Mouse (Mus musculus) bone marrow macrophage, adult 2 months (primary cell): ENCODE measurements around the gene Six5. TPM values are rescaled to one million over a fixed set of nuclear protein-coding genes. Genes with fewer than 3 reads are reported as not detected.

Experiments used
- H3K27ac ChIP-seq: 2 replicates; pipeline ENCODE4 v1.5.1; 2012; ENCODE audit warnings: low read depth, low read length; ENCODE audit not compliant: insufficient read depth
- H3K4me1 ChIP-seq: 2 replicates; pipeline ENCODE4 v1.6.1; 2012; ENCODE audit warnings: low read length; ENCODE audit not compliant: control insufficient read depth, insufficient read depth
- H3K4me3 ChIP-seq: 2 replicates; pipeline ENCODE4 v1.5.1; 2012; ENCODE audit warnings: mild to moderate bottlenecking, low read length, moderate library complexity; ENCODE audit not compliant: insufficient read depth
- CTCF ChIP-seq: IDR thresholded peaks from 2 replicates; pipeline ENCODE4 v1.5.1; 2012; ENCODE audit warnings: low read depth, mild to moderate bottlenecking, low read length, moderate library complexity
- POLR2A ChIP-seq: IDR thresholded peaks from 2 replicates; pipeline ENCODE4 v1.6.1; 2012; ENCODE audit warnings: mild to moderate bottlenecking, low read depth, low read length, borderline replicate concordance
- polyA plus RNA-seq: library from polyadenylated mRNA; stranded (reverse); fragments of >200 nt; gene quantifications from 2 replicates; pipeline ENCODE4 v1.2.4, GENCODE M21; 2012; ENCODE audit not compliant: missing spikeins, insufficient read depth, insufficient read length

Six5 gene
- polyA plus RNA-seq, result 0.36 and 0.44 TPM in 2 replicates

DNA sequence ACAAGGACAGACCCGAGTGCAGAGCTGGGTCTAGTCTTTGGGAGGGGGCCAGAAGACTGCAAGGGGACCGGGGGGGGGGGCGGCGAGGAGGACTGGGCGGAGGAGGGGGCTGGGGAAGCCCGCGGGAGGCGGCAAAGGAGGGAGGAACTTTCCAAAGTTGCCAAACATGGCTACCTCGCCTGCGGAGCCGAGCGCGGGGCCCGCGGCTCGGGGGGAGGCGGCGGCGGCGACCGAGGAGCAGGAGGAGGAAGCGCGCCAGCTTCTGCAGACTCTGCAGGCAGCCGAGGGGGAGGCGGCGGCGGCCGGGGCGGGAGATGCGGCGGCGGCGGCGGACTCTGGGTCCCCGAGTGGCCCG, at the start of gene Six5:
Gene Six5 (plus strand): TSS at position 124 of the 355 bp plus-strand sequence.
- Histone ChIP-seq H3K4me3 (peak within 1 kb of the TSS; percentile 61), H3K4me1 (no peaks in the 10 kb centered on the region), H3K27ac (no peak within 1 kb of the TSS)
- TF ChIP-seq CTCF, result no peak
- no peak for TF ChIP-seq POLR2A

- Histone ChIP-seq H3K4me3 (no peak overlapping the region), H3K27ac (no peak overlapping the region)
- no peak for TF ChIP-seq POLR2A
- no peak for TF ChIP-seq CTCF
These were observed 49.8 kb upstream of the Six5 start for GRCm38 (mm10) chr7:19044616-19045015.

GRCm38 (mm10) chr7:19046286-19047069, 47.9 kb upstream of the Six5 start:
- H3K4me3 ChIP-seq, result no peak overlapping the region
- no peak for TF ChIP-seq POLR2A
- no peak for TF ChIP-seq CTCF
- no peak overlapping the region for H3K27ac ChIP-seq
- no peaks in the 10 kb centered on the region for H3K4me1 ChIP-seq

More at GRCm38 (mm10) chr7:19044616-19045015, 49.8 kb upstream of the Six5 start:
- H3K4me1 ChIP-seq, result no peaks in the 10 kb centered on the region

- H3K27ac ChIP-seq, result no peak overlapping the region
- no peak overlapping the region for H3K4me3 ChIP-seq
- TF ChIP-seq POLR2A (no peak), CTCF (no peak)
- no peaks in the 10 kb centered on the region for H3K4me1 ChIP-seq
These were observed 46.3 kb upstream of the Six5 start for GRCm38 (mm10) chr7:19048006-19048527.

GRCm38 (mm10) chr7:19049252-19049651, 45.1 kb upstream of the Six5 start:
- no peak overlapping the region for H3K4me3 ChIP-seq
- TF ChIP-seq CTCF, result no peak
- TF ChIP-seq POLR2A, result no peak
- no peak overlapping the region for H3K27ac ChIP-seq
- no peaks in the 10 kb centered on the region for H3K4me1 ChIP-seq

- H3K4me1 ChIP-seq, result no peaks in the 10 kb centered on the region
- H3K27ac ChIP-seq, result no peak overlapping the region
- H3K4me3 ChIP-seq, result no peak overlapping the region
- TF ChIP-seq CTCF (no peak), POLR2A (no peak)
These were observed 44.2 kb upstream of the Six5 start for GRCm38 (mm10) chr7:19050172-19050571.

DNA sequence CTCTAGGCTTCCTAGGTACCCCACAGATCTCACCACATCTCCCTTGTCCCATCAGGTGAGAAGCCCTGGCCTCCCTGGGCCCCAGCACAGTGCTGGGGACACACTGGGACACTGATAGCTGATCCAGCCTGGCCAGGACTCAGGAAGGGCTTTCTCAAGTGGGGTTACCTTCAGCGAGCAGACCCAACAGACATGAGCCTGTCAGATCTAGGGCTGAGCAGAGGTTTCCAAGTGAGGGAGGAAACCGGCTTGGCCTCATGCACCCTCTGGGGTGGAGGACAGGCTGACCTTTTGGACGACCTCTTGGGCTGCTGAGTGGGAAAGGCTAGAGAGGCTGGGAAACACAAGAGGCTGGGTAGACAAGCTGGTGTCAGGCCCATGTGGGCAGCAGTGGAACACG, 43.2 kb upstream of the Six5 start:
- no peak for TF ChIP-seq POLR2A
- TF ChIP-seq CTCF, result no peak
- no peaks in the 10 kb centered on the region for H3K4me1 ChIP-seq
- no peak overlapping the region for H3K4me3 ChIP-seq
- no peak overlapping the region for H3K27ac ChIP-seq

GRCm38 (mm10) chr7:19052345-19053135, 41.9 kb upstream of the Six5 start:
- Histone ChIP-seq H3K4me1 (no peaks in the 10 kb centered on the region), H3K4me3 (no peak overlapping the region), H3K27ac (no peak overlapping the region)
- no peak for TF ChIP-seq CTCF
- no peak for TF ChIP-seq POLR2A

DNA sequence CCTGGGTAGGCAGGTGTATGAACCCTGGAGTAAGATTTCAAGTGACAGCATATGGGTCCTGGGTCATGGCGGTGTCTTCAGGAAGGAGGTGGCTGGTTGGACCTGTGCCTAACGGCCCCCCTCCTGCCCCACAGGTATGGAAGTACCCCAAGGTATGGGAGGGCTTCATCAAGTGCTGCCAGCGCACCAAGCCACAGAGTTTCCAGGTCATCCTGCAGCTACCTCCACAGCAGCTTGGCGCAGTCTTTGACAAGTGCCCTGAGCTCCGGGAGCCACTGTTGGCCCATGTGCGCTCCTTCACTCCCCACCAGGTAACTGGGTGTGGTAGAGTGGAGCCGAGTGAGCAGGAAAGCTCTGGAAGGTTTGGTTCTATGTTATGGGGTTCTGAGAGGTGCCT, 41.3 kb upstream of the Six5 start:
- Histone ChIP-seq H3K4me3 (no peak overlapping the region), H3K4me1 (no peaks in the 10 kb centered on the region)
- TF ChIP-seq POLR2A (no peak), CTCF (no peak)

More for the DNA sequence above, 41.3 kb upstream of the Six5 start:
- H3K27ac ChIP-seq, result no peak overlapping the region
